Mouse (Mus musculus): Measurements from ENCODE around the gene Axin2.

DNA sequence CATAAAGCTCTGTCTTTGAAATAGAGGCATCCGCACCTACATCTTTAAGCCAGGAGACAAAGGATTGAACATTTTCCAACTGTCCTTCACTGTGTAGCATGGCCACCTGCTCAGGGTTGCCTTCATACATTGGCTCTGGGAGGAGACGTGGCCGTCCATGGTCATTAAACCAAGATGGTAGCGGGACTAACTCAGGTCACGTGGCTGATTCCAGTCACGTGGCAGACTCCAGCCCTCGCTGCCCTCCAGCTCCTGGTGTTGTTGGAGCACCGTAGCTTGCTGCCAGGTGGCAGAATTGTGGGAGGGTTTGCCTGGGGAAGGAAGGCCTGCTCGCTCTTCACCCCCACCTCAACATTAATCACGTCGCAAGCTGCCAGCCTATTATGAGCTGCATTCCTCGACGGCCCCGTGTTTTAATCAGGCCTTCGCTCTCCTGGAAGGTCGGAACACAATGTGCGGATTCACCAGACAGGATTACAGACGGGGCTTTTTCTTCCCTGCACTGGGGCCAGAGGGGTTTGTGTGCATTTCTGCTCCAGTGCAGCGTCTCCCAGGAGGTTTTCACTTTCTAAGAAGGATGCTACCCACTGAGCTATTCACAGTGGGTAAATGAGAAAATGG is 34.8 kb upstream of the Axin2 start:
- TF ChIP-seq CTCF (IDR thresholded peaks at IDR 0.05; ENCODE audit: low read depth, low read length) (no peak), POLR2A (IDR thresholded peaks at IDR 0.05; ENCODE audit: extremely low read depth, insufficient read depth, low read length) (no peak)
